Mouse (Mus musculus) kidney, embryonic 14.5 days (tissue): ENCODE results near the gene Smarca2. TPM values are rescaled to one million over a fixed set of nuclear protein-coding genes. Genes with fewer than 3 reads are reported as not detected.
A peak's percentile ranks its signal among the peaks of the same experiment; 100 is the strongest.

Source experiments
- ATAC-seq: fragments of 200-750 bp; cut with Nextera tagmentation; 2 replicates; pipeline ENCODE4 v1.8.0; 2017; ENCODE audit warnings: moderate number of reproducible peaks, mild to moderate bottlenecking, moderate TSS enrichment, moderate library complexity; ENCODE audit not compliant: low FRiP score, low TSS enrichment
- H3K27ac ChIP-seq: fragments of 300-500 bp; sonication (generic); 2 replicates; pipeline ENCODE4 v1.5.1; 2014; ENCODE audit warnings: low read depth, mild to moderate bottlenecking, low read length, moderate library complexity, mixed read lengths
- H3K27me3 ChIP-seq: fragments of 300-500 bp; sonication (generic); 2 replicates; pipeline ENCODE4 v1.6.1; 2014; ENCODE audit warnings: mild to moderate bottlenecking, low read length; ENCODE audit not compliant: control insufficient read depth, insufficient read depth
- H3K36me3 ChIP-seq: fragments of 300-500 bp; sonication (generic); 2 replicates; pipeline ENCODE4 v1.6.1; 2014; ENCODE audit warnings: low read length, mixed read lengths; ENCODE audit not compliant: control insufficient read depth, insufficient read depth
- H3K4me1 ChIP-seq: fragments of 300-500 bp; sonication (generic); 2 replicates; pipeline ENCODE4 v1.6.1; 2014; ENCODE audit warnings: low read length, mixed read lengths; ENCODE audit not compliant: control insufficient read depth, insufficient read depth
- H3K4me2 ChIP-seq: fragments of 300-500 bp; sonication (generic); replicated peaks from 2 replicates; pipeline ENCODE4 v1.6.1; 2014; ENCODE audit warnings: low read depth, mild to moderate bottlenecking, low read length
- H3K4me3 ChIP-seq: fragments of 300-500 bp; sonication (generic); 2 replicates; pipeline ENCODE4 v1.5.1; 2014; ENCODE audit warnings: mild to moderate bottlenecking, low read length
- H3K9ac ChIP-seq: fragments of 300-500 bp; sonication (generic); 2 replicates; pipeline ENCODE4 v1.6.1; 2014; ENCODE audit warnings: low read depth, mild to moderate bottlenecking, low read length, moderate library complexity
- H3K9me3 ChIP-seq: fragments of 300-500 bp; sonication (generic); 2 replicates; pipeline ENCODE4 v1.6.1; 2016; ENCODE audit warnings: low read length; ENCODE audit not compliant: control insufficient read depth
- WGBS: fragments of 180-500 bp; shearing (Covaris S2); extraction: QIAGEN DNeasy Blood & Tissue Kit; methylation state at CpG from one replicate; pipeline ENCODE4 v1.1.7; 2014; 5-methylcytosine and 5-hydroxymethylcytosine counted together
- polyA plus RNA-seq: library from polyadenylated mRNA; unstranded; fragments of >200 nt; fragmentation: Nextera tagmentation; extraction: Ambion mirVana; gene quantifications from 2 replicates; pipeline ENCODE4 v1.2.1, GENCODE M21; 2014

Smarca2 gene
- polyA plus RNA-seq, 1 experiment from 2014 or later = 46.9 TPM

- no peaks in the 10 kb centered on the region for H3K36me3 ChIP-seq
- WGBS = 80% methylated on average over 4 of the region's 4 CpGs
- no peak overlapping the region for H3K9ac ChIP-seq
- no peak for ATAC-seq
- H3K4me1 ChIP-seq = no peaks in the 10 kb centered on the region
- H3K27me3 ChIP-seq = peaks cover 6% of the 10 kb centered on the region; the same call in 1 of the 2 replicates
- no peak overlapping the region for H3K27ac ChIP-seq
- no peak overlapping the region for H3K4me2 ChIP-seq
- no peak overlapping the region for H3K4me3 ChIP-seq
- H3K9me3 ChIP-seq = no peaks in the 10 kb centered on the region
Measured at GRCm38 (mm10) chr19:26601459-26601858, 3.4 kb upstream of the Smarca2 start.

GRCm38 (mm10) chr19:26603296-26603860 is 1.5 kb upstream of the Smarca2 start:
- no peak overlapping the region for H3K4me2 ChIP-seq
- no peak overlapping the region for H3K9ac ChIP-seq
- H3K27ac ChIP-seq = no peak overlapping the region
- WGBS = 42% methylated on average over 2 of the region's 2 CpGs
- no peaks in the 10 kb centered on the region for H3K9me3 ChIP-seq
- no peak for ATAC-seq
- no peak overlapping the region for H3K4me3 ChIP-seq
- no peaks in the 10 kb centered on the region for H3K4me1 ChIP-seq
- H3K27me3 ChIP-seq = peaks cover 6% of the 10 kb centered on the region; the same call in 1 of the 2 replicates
- no peaks in the 10 kb centered on the region for H3K36me3 ChIP-seq

- peak; percentile 50; the same call in 1 of the 2 replicates for ATAC-seq
- H3K27ac ChIP-seq = peak overlapping the region; percentile 81; the same call in 1 of the 2 replicates
- WGBS = under 1% methylated on average over 35 of the region's 36 CpGs
- H3K4me1 ChIP-seq = no peaks in the 10 kb centered on the region
- peaks cover 6% of the 10 kb centered on the region; the same call in 1 of the 2 replicates for H3K27me3 ChIP-seq
- peak overlapping the region; percentile 100 for H3K4me2 ChIP-seq
- H3K9me3 ChIP-seq = no peaks in the 10 kb centered on the region
- H3K36me3 ChIP-seq = no peaks in the 10 kb centered on the region
- H3K4me3 ChIP-seq = peak overlapping the region; percentile 72
- peak overlapping the region; percentile 54 for H3K9ac ChIP-seq
Measured at GRCm38 (mm10) chr19:26603906-26604754, 720 bp upstream of the Smarca2 start.

GRCm38 (mm10) chr19:26605438-26606320 is 829 bp downstream of the Smarca2 start:
- no peaks in the 10 kb centered on the region for H3K36me3 ChIP-seq
- H3K9ac ChIP-seq = peak overlapping the region; percentile 73
- peak overlapping the region; percentile 2; the same call in 1 of the 2 replicates for H3K27ac ChIP-seq
- peaks cover 4% of the 10 kb centered on the region; the same call in 1 of the 2 replicates for H3K27me3 ChIP-seq
- no peaks in the 10 kb centered on the region for H3K4me1 ChIP-seq
- no peaks in the 10 kb centered on the region for H3K9me3 ChIP-seq
- WGBS = under 1% methylated on average over 44 of the region's 44 CpGs
- peak overlapping the region; percentile 100 for H3K4me2 ChIP-seq
- peak overlapping the region; percentile 72 for H3K4me3 ChIP-seq
- ATAC-seq = peak; percentile 8; the same call in 1 of the 2 replicates

- no peaks in the 10 kb centered on the region for H3K4me1 ChIP-seq
- ATAC-seq = peak; percentile 54; the same call in 1 of the 2 replicates
- H3K4me2 ChIP-seq = peak overlapping the region; percentile 100
- H3K9me3 ChIP-seq = no peaks in the 10 kb centered on the region
- peak overlapping the region; percentile 72 for H3K4me3 ChIP-seq
- H3K9ac ChIP-seq = peak overlapping the region; percentile 73
- no peaks in the 10 kb centered on the region for H3K36me3 ChIP-seq
- H3K27me3 ChIP-seq = 0 out of 2 replicates have a peak, but pooled peaks cover 3% of the 10 kb centered on the region
- under 1% methylated on average over 62 of the region's 63 CpGs for WGBS
- no peak overlapping the region for H3K27ac ChIP-seq
Measured at GRCm38 (mm10) chr19:26606321-26607155, 1.7 kb downstream of the Smarca2 start.

- Histone ChIP-seq H3K4me1 (no peaks in the 10 kb centered on the region), H3K4me2 (peak overlapping the region; percentile 100), H3K9ac (peak overlapping the region; percentile 73), H3K36me3 (no peaks in the 10 kb centered on the region), H3K9me3 (no peaks in the 10 kb centered on the region), H3K4me3 (peak overlapping the region; percentile 72), H3K27ac (0 out of 2 replicates have a peak overlapping the region, but pooled peaks have one; percentile 14), H3K27me3 (0 out of 2 replicates have a peak, but pooled peaks cover 3% of the 10 kb centered on the region)
- under 1% methylated on average over 52 of the region's 56 CpGs for WGBS
- ATAC-seq = peak; percentile 33
Measured at GRCm38 (mm10) chr19:26607156-26607536, 2.3 kb downstream of the Smarca2 start.

GRCm38 (mm10) chr19:26607551-26608433 is 2.9 kb downstream of the Smarca2 start:
- H3K27ac ChIP-seq = 0 out of 2 replicates have a peak overlapping the region, but pooled peaks have one; percentile 14
- H3K9me3 ChIP-seq = no peaks in the 10 kb centered on the region
- H3K36me3 ChIP-seq = no peaks in the 10 kb centered on the region
- H3K27me3 ChIP-seq = no peaks in the 10 kb centered on the region
- H3K9ac ChIP-seq = peak overlapping the region; percentile 73
- ATAC-seq = no peak
- peak overlapping the region; percentile 100 for H3K4me2 ChIP-seq
- WGBS = under 1% methylated on average over 39 of the region's 39 CpGs
- H3K4me3 ChIP-seq = peak overlapping the region; percentile 72
- H3K4me1 ChIP-seq = no peaks in the 10 kb centered on the region
